Mouse (Mus musculus) CH12F3 (cell line): ENCODE measurements around the gene Crybb2.

ENCODE experiments used
- in situ Hi-C: fragments of 300-500 bp; cut with MboI; formaldehyde crosslinking; loops from 2 replicates; pipeline ENCODE4 v1.14.3; 2020; ENCODE audit warnings: low sequenced_read_pairs

Gene Crybb2

DNA sequence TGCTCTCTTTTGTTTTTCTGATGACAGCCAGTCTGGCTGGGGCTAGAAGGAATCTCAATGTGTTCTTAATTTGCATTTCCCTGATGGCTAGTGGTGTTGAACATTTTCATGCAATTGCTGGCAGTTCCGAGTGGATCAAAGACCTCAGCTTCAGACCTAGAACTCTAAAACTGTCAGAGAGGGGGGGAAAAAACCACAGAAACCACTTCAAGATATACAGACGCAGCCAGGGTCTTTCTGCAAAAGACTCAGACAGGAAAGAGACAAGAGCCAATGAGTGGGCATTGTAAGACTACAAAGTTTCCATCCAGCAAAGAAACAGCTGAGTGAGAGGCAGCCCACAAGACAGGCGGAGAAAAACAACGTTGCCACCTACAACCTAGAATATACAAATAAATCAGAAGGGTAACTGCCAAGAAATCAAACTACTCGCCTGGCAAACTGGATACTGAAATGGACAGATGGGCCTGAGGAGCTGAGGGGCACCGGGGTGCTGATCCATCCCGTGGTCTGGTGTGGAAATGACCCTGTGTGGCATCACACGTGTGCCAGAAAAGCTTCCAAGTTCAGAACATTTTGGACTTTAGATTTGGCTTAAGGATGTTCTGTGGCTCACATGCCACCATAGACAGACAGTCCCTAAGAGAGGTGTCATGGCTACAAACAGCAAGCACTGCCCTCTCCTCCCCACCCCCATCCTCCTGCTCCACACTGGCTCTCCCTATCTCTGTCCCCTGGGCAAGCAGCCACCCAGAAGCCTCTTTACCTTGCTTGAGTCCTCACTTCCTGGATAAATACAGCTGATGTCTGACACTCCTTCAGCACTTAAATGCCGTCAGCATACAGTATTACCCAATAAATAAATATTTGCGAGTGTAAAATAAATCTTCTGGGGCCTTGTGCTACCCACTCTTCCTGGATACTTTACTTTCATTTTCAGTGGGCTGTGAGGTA lies 34.5 kb downstream of the Crybb2 start:
- in situ Hi-C loops, result no loop called here

- in situ Hi-C loops, result no loop called here
Measured at GRCm38 (mm10) chr5:113031201-113031754, 38.6 kb downstream of the Crybb2 start.

DNA sequence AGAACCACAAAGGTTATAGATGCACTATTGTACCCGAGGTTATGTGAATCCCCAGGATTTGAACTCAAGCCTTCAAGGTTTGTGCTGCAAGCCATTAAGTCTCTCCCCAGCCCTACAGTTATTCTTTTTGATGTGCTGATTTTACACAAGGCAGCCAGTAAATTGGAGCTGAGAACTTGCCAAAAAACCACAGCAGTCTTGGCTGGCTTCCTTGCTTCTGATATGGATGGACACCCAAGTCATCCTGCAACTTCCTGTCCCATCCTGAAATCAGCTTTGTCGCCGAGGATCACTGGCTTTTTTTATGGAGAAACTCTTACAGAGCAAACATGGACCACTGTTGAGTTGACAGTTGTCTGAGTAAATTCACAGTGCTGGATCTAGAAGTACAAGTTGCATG lies 39.8 kb downstream of the Crybb2 start:
- in situ Hi-C loops, result no loop called here

GRCm38 (mm10) chr5:113026706-113027105 lies 43.2 kb downstream of the Crybb2 start:
- in situ Hi-C loops, result no loop called here

DNA sequence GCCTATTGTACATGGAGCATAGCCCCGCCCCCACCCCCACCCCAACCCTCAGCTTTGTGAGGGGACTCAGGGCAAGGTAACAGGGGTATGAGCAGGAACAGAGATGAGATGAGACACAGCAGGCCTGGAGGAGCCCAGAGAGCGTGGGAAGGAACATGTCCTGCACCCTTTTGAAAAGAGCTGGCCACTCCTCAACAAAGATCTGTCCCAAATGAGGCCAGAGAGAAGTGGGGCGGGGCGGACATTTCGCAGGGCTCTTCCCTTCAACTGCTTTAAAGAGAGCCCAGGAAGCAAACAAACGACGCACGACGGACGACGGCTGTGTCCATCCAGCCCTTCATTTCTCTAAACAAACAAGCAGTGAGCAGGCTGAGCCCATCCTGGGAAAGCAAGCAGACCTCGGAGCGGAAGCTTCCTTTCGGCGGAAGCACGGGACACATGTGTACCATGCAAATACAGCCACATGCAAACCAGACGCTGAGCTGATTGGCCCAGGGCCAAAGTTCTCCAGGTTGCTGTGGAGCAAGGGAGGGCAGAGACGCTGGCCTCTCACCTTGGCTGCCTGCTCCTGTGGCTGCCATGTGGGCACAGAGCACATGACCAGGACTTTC lies 45.7 kb downstream of the Crybb2 start:
- in situ Hi-C loops, result no loop called here

DNA sequence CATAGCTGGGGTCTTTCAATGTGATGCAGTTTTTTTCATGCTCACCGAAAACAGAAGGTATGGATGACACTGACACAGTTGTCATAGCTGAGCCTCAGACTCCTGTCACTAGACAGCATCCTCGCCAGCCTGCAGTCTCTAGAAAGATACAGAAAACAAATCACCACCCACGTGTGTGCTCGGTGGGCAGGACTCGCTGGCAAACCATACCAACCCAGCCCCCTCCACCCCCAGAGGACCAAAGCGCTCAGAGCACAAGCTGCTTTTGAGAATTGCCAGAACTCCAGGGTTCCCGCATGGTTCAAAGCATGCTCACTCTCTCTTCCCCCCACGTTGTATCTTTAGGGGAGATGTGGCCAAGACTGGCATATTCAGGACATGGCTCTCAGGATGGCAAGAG lies 51.7 kb downstream of the Crybb2 start:
- in situ Hi-C loops, result no loop called here

GRCm38 (mm10) chr5:113017004-113017403 lies 52.9 kb downstream of the Crybb2 start:
- in situ Hi-C loops, result no loop called here

DNA sequence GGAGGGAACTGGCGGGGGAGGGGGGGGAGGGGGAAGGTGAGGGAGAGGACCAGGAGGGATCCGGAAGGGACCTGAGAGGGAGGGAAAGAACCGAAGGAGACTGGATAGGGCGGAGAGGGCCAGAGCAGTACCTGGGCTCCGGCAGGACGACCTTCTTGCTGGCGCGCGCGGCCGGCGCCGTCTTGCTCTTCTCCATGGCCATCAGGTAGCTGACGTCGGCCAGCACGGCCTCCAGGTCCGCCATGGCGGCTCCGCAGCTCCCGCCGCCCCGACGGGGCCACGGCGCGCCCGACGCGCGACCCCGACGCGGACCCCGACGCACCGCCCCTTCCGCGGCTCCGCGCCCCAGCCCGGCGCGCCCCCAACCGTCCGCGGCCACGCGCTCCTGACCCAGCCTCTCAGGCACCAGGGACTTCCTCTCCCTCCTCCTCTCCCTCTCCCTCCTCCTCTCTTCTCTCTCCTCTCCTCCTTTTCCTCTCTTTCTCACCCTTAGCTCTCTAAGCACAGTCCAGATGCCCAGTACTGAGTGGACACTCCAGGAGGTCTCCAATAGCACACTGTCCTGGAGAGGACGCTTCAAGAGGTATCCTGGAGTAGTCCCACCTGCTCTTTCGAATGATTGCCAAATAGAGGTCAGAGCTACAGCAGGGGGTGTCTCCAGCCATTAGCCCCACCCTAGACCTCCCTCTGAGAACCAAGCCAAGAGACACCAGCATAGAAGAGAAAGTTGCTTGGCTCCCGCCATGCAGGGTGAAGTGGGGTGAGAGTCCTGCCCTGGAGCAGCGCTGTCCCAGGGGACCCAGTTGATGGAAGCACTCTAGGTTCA lies 54.5 kb downstream of the Crybb2 start, which contains the start of gene Grk3:
Grk3 (minus strand) TSS at position 556 of the 826 bp plus-strand sequence.
- in situ Hi-C loops, result no loop called here

DNA sequence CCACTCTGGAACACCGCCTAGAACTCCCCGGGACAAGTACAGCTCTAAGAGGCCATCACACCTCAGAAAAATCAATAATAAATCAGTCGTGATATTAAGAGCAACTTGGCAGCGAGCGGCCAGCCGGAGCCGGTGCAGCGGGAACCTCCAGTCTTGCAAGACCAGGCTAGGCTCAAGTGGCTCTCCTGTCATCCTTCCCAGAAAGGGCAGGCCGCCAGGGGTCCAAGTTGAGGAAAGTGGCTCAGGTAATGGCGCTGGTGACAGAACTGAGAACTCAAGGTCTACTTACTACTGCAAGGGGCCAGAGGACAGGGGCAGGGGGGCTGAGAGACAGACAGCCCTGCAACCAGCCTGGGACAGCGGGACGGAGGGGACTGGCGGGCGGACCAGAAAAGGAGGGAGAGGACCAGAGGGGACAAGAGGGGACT lies 55.1 kb downstream of the Crybb2 start:
- in situ Hi-C loops, result no loop called here

- in situ Hi-C loops, result no loop called here
Measured at GRCm38 (mm10) chr5:113014111-113014807, 55.7 kb downstream of the Crybb2 start.

DNA sequence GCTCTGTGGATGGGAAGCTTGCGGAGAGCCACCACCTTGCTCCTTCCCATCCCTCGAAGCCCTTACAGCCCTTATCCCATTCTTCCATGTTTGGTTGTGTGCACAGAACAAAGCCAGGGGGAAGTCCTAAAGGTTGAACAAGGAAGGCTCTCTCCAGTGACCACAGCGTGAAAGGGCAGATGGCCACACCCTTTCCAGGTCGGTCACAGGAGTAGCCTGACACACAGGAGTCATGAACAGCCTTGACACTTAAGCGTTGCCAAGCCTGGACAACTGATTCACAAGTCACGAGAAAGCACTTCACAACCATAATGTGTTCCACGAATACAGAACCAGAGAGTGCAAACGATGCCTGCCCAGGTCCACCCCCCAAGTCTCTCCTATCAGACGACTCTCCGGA lies 58.0 kb downstream of the Crybb2 start:
- in situ Hi-C loops, result no loop called here

GRCm38 (mm10) chr5:113009183-113009820 lies 60.6 kb downstream of the Crybb2 start:
- in situ Hi-C loops, result no loop called here

DNA sequence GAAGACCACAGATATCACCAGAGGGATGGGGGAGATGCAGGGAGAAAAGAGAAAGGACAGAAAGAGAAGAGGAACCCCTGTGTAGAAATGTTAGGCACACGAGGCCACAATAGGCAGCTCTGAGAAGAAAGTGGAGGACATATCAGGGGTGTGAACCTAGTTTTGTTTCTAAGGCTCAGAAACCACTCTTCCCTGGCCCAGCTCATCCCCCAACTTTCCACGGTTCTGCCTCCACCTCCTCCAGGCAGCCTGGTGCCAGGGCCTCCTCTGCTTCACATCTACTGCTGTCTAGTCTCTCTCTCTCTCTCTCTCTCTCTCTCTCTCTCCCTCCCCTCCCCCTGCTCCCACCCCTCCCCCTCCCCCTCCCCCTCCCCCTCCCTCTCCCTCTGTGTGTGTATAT lies 61.4 kb downstream of the Crybb2 start:
- in situ Hi-C loops, result no loop called here
